In genomic region chr11:106192241-106192640, GRCm38 (mm10) we compare ENCODE assay signal across 1 mouse cellular context.
TF ChIP-seq lines count a peak whose summit lies in the region.

No protein-coding gene starts in this region.

TF ChIP-seq in MEL, 35 proteins besides CTCF, POLR2A, EP300 and RAD21 (continued from another document):
- TF ChIP-seq GATA1 (IDR thresholded peaks at IDR 0.05; ENCODE audit: low read depth, low read length) (peak; percentile 77), TAL1 (IDR thresholded peaks at IDR 0.05; ENCODE audit: low read length) (0 out of 2 replicates have a peak, but pooled peaks have one; percentile 12), CHD2 (IDR thresholded peaks at IDR 0.05; ENCODE audit: low read length) (no peak), ZNF384 (IDR thresholded peaks at IDR 0.05; ENCODE audit: low read depth, low read length) (peak; percentile 74), SIN3A (IDR thresholded peaks at IDR 0.05; ENCODE audit: low read length) (peak; percentile 26; the same call in 1 of the 2 replicates), MAX (IDR thresholded peaks at IDR 0.05; ENCODE audit: low read length) (0 out of 2 replicates have a peak, but pooled peaks have one; percentile 42), HCFC1 (IDR thresholded peaks at IDR 0.05; ENCODE audit: low read depth, low read length) (peak; percentile 34; the same call in 1 of the 2 replicates), NELFE (IDR thresholded peaks at IDR 0.05; ENCODE audit: low read depth, low read length) (no peak), CHD1 (IDR thresholded peaks at IDR 0.05; ENCODE audit: low read depth, low read length) (peak; percentile 61; the same call in 1 of the 2 replicates), MAZ (IDR thresholded peaks at IDR 0.05; ENCODE audit: low read depth, low read length) (0 out of 2 replicates have a peak, but pooled peaks have one; percentile 15)
